15 mouse cellular contexts compared by ENCODE assay signal in genomic region chr8:46904731-46905130, GRCm38 (mm10).
"Had no signal": no experiment of that assay in that cellular context is flagged by ENCODE, and none has a peak within 500 bp of the region (broad histone marks: within the 10 kb centered on the region; RNA-seq: fewer than 3 reads in every experiment).

No protein-coding gene starts in this region.

- ATAC-seq: hindbrain, embryonic 16.5 days; inflammation-experienced regulatory T-cells, adult 6 months; intestine, embryonic 15.5 days; intestine, postnatal 0 days; liver, postnatal 0 days had no signal

- DNase-seq: gastrocnemius, postnatal 14 days; heart, adult 2 months; heart, postnatal 4 days; kidney, adult 18-20 months; kidney, adult 8-10 months; kidney, postnatal 10 days; kidney, postnatal 25 days; kidney, postnatal 4 days; liver; liver, embryonic 13.5 days; liver, postnatal 0 days had no signal
